Mouse (Mus musculus): ENCODE results near the gene Use1.

Use1 gene

DNA sequence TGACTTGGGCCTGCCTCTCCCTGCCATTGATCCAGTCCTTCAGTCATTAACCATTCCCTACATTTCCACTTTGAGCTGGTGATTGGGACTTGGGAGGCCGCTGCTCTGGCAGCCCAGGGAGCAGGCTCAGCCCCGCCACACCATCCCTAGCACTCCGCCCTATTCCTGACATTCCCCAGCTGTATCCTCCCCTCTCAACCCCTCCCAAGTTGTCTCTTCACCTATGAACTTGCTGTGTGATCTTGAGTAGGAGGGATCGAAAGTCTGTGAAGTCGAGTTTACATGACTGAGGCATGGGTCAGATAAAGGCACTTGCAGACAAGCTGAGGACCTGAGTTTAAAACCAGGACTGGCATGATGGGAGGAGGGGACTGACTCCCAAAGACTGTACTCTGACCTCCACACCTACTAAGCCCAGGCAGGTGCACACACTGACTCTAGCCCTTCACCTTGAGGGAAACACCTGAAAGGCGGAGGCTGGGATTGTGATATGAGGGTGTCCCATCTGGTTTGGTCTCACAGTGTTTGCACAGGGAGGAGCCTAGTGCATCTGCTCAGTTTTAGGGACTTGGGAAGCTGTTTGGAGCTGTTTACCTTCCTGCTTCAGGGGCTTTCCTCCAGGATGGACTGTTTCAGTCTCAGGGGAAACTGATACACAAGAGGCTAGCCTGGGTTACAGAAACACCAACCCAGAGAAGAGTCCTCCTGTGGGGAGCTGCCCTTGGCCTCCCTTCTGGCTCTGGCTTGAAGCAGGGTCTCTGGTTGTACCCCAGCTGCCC, 36.6 kb downstream of the Use1 start:
- DNase-seq (ENCODE audit: low spot score), result no peak

DNA sequence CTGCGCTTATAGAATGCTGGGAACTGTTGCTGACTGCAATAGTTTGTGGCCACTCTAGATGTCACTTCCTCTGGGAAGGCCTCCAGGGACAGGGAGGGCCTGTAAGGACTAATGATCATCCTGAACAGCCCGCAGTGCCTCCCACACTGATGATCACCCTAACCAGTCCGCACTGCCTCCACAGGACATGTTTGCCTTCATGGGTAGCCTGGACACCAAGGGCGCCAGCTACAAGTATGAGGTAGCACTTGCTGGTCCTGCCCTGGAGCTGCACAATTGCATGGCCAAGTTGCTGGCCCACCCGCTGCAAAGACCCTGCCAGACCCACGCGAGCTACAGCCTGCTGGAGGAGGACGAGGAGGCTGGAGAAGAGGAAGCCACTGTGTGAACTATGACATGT, 37.4 kb downstream of the Use1 start:
- DNase-seq (ENCODE audit: low spot score), result no peak

DNA sequence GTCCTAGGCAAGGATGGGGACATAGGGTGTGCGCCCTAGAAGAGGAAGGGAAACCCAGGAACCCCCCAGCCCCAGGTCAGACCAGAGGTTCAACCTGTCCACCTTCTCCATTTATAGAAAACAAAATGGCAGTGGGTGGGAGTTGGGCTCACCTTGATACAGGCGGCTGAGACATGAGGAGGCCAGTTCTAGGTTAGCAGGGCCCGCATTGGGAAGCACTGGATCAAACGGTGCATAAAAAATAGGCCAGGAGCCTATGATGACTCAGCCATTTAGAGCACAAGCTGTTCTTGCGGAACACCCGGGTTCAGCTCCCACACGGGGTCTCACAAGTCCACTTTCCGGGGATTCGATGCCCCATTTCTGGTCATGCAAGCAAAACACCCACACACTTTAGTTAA, 38.3 kb downstream of the Use1 start:
- no peak for DNase-seq (ENCODE audit: low spot score)

DNA sequence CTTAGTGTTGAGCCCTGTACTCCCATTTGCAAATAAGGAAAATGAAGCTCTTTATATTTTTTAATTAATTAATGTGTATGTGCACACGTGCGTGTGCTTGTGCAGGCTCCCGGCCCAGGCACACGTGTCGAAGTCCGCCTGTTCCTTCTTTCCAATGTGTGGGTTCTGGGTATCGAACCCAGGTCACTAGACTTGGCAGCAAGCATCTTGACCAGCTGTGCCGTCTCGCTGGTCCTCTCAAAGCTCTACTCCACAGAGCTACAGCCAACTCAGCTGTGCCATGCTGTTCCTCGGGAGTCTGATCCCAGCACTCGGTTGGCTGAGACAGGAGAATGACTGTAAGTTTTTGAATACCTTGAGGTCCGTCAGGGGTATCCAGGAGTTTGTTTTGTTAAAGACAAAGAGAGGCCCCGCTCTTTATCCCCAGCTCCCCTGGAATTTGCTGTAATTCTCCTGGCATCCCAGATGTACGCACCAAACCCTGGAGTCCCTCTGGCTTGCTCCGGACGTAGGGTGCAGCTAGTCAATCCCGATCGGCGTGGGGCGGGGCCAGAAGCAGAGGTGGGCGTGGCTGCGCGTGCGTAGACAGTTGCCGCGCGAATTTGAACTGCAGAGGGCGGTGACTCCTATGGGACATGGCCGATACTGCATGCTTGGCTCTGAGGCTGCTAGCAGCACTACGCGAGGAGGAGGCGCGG, 38.9 kb downstream of the Use1 start, which contains the start of gene Ankle1:
TSS of gene Ankle1 (plus strand) at position 610 of the 698 bp plus-strand sequence.
- peak; percentile 92 for DNase-seq (ENCODE audit: low spot score)

DNA sequence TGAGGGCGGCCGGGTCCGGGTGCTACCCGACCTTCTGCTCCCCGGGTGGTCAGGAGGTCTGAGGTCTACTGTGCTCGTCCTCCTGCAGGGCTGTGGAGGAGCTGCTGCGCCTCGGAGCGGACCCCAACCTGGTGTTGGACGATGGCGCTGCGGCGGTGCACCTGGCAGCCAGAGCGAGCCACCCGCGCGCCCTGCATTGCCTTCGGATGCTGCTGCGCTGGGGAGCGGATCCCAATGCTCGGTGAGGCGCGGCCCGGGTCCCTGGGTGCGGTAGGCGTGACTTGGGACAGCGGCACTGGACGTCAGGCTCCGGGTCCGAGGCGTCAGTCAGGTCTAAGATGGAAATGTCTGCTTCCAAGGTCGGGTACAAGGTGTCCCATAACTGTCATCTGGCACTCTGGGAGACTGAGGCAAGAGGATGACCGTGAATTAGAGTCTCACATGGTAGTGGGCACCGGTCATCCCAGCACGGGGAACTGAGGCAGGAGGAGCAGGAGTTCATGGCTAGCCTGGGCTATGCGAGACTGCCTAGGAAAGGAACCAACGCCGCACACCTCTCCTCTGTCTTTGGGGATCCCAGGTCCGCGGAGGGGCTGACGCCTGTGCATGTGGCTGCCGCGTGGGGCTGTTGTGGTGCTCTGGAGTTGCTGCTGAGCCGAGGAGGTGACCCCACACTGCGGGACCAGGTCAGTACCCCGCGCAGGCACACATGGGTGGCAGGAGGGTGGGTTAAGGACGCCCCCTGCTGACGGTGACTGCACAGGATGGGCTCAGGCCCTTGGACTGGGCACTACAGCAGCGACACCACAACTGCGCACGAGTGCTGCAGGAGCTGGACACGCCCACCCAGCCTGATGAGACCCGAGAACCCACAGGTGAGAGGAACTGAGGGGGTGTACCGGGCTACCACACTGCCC, 39.7 kb downstream of the Use1 start:
- no peak for DNase-seq (ENCODE audit: low spot score)

DNA sequence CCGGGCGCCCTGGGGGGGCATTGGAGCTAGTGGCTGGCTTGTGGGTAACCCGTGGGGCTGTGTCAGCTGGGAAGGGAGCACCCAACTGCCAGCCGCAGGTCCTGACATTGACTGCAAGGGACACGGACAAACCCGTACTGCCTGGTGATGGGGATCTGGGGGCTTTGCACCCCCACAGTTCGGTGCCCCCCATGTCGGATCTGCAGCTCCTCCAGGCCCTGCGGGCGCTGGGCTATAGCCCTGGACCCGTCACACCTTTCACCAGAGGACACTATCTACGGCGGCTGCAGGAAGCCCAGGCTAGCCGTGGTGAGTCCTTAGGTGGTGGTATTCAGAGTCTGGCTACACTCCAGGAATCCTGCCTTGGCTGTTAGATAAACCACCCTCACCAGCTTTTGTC, 40.8 kb downstream of the Use1 start:
- no peak for DNase-seq (ENCODE audit: low spot score)

DNA sequence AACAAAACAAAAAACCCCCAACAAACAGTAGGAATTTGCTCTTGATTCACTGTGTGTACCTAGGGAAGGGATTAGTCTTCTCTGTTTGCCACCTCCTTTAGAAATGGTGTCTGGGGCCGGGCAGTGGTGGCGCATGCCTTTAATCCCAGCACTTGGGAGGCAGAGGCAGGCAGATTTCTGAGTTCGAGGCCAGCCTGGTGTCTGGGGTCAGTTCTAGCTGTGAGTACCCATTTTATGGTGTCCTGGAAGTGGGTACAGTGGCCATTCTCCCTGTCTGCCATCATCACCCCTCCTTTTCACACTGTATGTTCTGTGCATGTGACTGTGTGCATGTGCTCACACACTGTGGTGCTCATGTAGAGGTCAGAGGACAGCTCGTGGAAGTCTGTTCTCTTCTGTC, 41.6 kb downstream of the Use1 start:
- DNase-seq (ENCODE audit: low spot score), result no peak

DNA sequence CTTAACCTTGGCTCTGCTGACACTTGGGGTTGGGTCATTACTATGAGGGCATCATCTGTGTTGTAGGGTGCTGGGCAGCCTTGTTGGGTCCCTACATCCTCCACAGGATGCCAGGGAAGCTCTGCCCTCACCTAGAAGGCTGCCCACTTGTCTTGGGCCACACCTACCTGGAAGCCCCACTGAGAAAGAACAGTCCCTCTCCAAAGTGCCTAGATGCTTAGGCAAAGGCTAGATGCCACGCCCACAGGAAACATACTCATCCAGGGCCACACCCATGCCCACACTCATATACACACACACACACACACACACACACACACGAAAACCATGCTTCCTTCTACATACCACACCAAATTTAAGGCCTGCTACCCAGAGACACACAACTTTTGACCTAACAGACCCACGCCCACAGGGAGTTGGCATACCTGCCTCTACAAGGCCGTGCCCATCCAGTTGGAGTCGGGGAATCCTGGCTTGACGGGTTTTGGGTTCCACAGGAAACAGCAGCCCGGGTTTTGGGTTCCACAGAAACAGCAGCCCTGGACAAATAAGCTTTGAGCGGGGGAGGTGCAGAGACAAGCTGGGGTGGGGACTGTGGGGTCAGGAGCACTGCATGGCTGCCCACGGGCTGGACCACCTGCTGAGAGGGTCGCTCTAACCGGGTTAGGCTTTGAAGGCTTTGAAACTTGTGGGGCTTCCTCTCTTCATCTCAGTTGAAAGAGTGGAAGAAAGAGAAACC, 45.1 kb downstream of the Use1 start:
- no peak for DNase-seq (ENCODE audit: low spot score)
